ENCODE assay signal across 24 mouse cellular contexts in the genomic region with DNA sequence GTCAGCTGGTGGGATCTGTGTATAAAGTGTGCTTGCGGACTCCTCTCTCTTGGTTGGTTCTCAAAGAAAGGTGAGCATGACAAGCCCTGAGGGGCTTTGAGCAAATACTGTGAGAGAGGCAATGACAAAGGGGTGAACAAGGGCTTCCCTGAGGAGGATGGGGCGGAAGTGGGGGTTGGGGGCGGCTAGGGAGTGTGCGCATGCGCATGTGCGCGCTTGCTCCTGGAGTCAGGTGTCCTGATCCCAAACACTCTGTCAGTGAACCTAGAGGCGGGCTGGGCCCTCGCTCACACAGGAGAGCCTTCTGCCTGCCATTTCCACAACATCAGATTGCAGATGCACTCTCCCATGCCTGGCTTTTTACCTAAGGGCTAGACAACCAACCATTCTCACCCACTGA.
"Had no signal": no experiment of that assay in that cellular context is flagged by ENCODE, and none has a peak within 500 bp of the region (broad histone marks: within the 10 kb centered on the region; RNA-seq: fewer than 3 reads in every experiment).

No protein-coding gene starts in this region.

- H3K27ac ChIP-seq: heart, adult 2 months; heart, embryonic 13.5 days; heart, embryonic 15.5 days; hindbrain, embryonic 10.5 days; hindbrain, embryonic 12.5 days; hindbrain, embryonic 14.5 days; intestine, embryonic 15.5 days; layer of hippocampus, adult 2 months; left cerebral cortex, adult 2 months; limb, embryonic 13.5 days; limb, embryonic 15.5 days; liver, embryonic 12.5 days had no signal

- H3K9ac ChIP-seq: heart, embryonic 13.5 days; heart, embryonic 15.5 days; hindbrain, embryonic 12.5 days; hindbrain, embryonic 14.5 days; intestine, embryonic 15.5 days; limb, embryonic 13.5 days; limb, embryonic 15.5 days; liver, embryonic 12.5 days had no signal

- DNase-seq: gastrocnemius, postnatal 36 days; heart, adult 2 months; heart, postnatal 14 days; heart, postnatal 36 days; kidney, adult 18-20 months; kidney, adult 8-10 months; kidney, postnatal 10 days; kidney, postnatal 25 days; left cerebral cortex, postnatal 4 days had no signal

- H3K4me3 ChIP-seq: heart, adult 2 months; heart, embryonic 13.5 days; heart, embryonic 15.5 days; hindbrain, embryonic 10.5 days; hindbrain, embryonic 12.5 days; intestine, embryonic 15.5 days; layer of hippocampus, adult 2 months; left cerebral cortex, adult 2 months; limb, embryonic 13.5 days; limb, embryonic 15.5 days; liver, embryonic 12.5 days had no signal

- H3K27me3 ChIP-seq: heart, embryonic 13.5 days; heart, embryonic 15.5 days; hindbrain, embryonic 12.5 days; intestine, embryonic 15.5 days; limb, embryonic 13.5 days; limb, embryonic 15.5 days; liver, embryonic 12.5 days had no signal

- H3K4me1 ChIP-seq: heart, embryonic 15.5 days; hindbrain, embryonic 12.5 days; intestine, embryonic 15.5 days; limb, embryonic 15.5 days; liver, embryonic 12.5 days had no signal

- H3K4me2 ChIP-seq: heart, embryonic 11.5 days; heart, embryonic 13.5 days; heart, embryonic 15.5 days; hindbrain, embryonic 12.5 days; hindbrain, embryonic 14.5 days; intestine, embryonic 15.5 days; limb, embryonic 13.5 days; limb, embryonic 15.5 days; liver, embryonic 12.5 days had no signal

- H3K36me3 ChIP-seq: heart, embryonic 13.5 days; heart, embryonic 15.5 days; hindbrain, embryonic 10.5 days; hindbrain, embryonic 12.5 days; intestine, embryonic 15.5 days; limb, embryonic 13.5 days; limb, embryonic 15.5 days; liver, embryonic 12.5 days had no signal

- ATAC-seq: hindbrain, embryonic 16.5 days; inflammation-experienced regulatory T-cells, adult 6 months; intestine, embryonic 15.5 days; intestine, postnatal 0 days; liver, embryonic 12.5 days had no signal

- H3K9me3 ChIP-seq: heart, embryonic 13.5 days; heart, embryonic 15.5 days; hindbrain, embryonic 10.5 days; hindbrain, embryonic 12.5 days; intestine, embryonic 15.5 days; limb, embryonic 13.5 days; limb, embryonic 15.5 days; liver, embryonic 12.5 days had no signal
